Mouse (Mus musculus): Measurements from ENCODE around the gene Ahnak2. TPM values are rescaled to one million over a fixed set of nuclear protein-coding genes. Genes with fewer than 3 reads are reported as not detected.
A peak's percentile ranks its signal among the peaks of the same experiment; 100 is the strongest.
"Not testable (repeated sequence)": the region's sequence is repeated elsewhere in the genome, so short reads cannot be mapped to it uniquely, and the experiment has no call there.

Ahnak2 gene
- 0.84 and 1.4 TPM in 2 replicates for polyA plus RNA-seq (2015; fragmentation: Nextera tagmentation; extraction: Ambion mirVana)

GRCm38 (mm10) chr12:112801864-112802846 lies at the start of gene Ahnak2:
Gene Ahnak2 (minus strand): TSS chr12:112802657.
- H3K9ac ChIP-seq (ENCODE audit: low read length) = peak within 1 kb of the TSS; percentile 49; the same call in 1 of the 2 replicates
- H3K4me1 ChIP-seq (replicated peaks; ENCODE audit: control insufficient read depth, insufficient read depth, low read length) = peaks cover 33% of the 10 kb centered on the region
- no peaks in the 10 kb centered on the region for H3K9me3 ChIP-seq (ENCODE audit: control insufficient read depth, low read length)
- no peak within 1 kb of the TSS for H3K27ac ChIP-seq (ENCODE audit: low read length)
- H3K27me3 ChIP-seq (ENCODE audit: control insufficient read depth, insufficient read depth, low read depth, low read length) = peaks cover 26% of the 10 kb centered on the region
- no peaks in the 10 kb centered on the region for H3K36me3 ChIP-seq (ENCODE audit: control insufficient read depth, insufficient read depth, low read length)
- peak within 1 kb of the TSS; percentile 98 for H3K4me2 ChIP-seq (ENCODE audit: low read depth, low read length)
- ATAC-seq (ENCODE audit: low read depth) = peak; percentile 51
- peak within 1 kb of the TSS; percentile 55 for H3K4me3 ChIP-seq (ENCODE audit: low read length)
- 3% methylated on average over 48 of the region's 69 CpGs for WGBS

- Histone ChIP-seq H3K9ac (ENCODE audit: low read length) (no peak overlapping the region), H3K27ac (ENCODE audit: low read length) (no peak overlapping the region), H3K4me1 (replicated peaks; ENCODE audit: control insufficient read depth, insufficient read depth, low read length) (no peaks in the 10 kb centered on the region), H3K4me2 (ENCODE audit: low read depth, low read length) (no peak overlapping the region), H3K9me3 (ENCODE audit: control insufficient read depth, low read length) (no peaks in the 10 kb centered on the region), H3K27me3 (ENCODE audit: control insufficient read depth, insufficient read depth, low read depth, low read length) (no peaks in the 10 kb centered on the region), H3K36me3 (ENCODE audit: control insufficient read depth, insufficient read depth, low read length) (no peaks in the 10 kb centered on the region), H3K4me3 (ENCODE audit: low read length) (no peak overlapping the region)
- 20% methylated on average over 7 of the region's 8 CpGs for WGBS
- no peak for ATAC-seq (ENCODE audit: low read depth)
These were observed 48.7 kb upstream of the Ahnak2 start for GRCm38 (mm10) chr12:112851116-112851515.

GRCm38 (mm10) chr12:112850344-112850743 lies 47.9 kb upstream of the Ahnak2 start:
- WGBS = 83% methylated on average over 9 of the region's 9 CpGs
- Histone ChIP-seq H3K9ac (ENCODE audit: low read length) (no peak overlapping the region), H3K36me3 (ENCODE audit: control insufficient read depth, insufficient read depth, low read length) (no peaks in the 10 kb centered on the region), H3K4me3 (ENCODE audit: low read length) (no peak overlapping the region), H3K27ac (ENCODE audit: low read length) (no peak overlapping the region), H3K27me3 (ENCODE audit: control insufficient read depth, insufficient read depth, low read depth, low read length) (no peaks in the 10 kb centered on the region), H3K4me2 (ENCODE audit: low read depth, low read length) (no peak overlapping the region), H3K4me1 (replicated peaks; ENCODE audit: control insufficient read depth, insufficient read depth, low read length) (no peaks in the 10 kb centered on the region), H3K9me3 (ENCODE audit: control insufficient read depth, low read length) (no peaks in the 10 kb centered on the region)
- no peak for ATAC-seq (ENCODE audit: low read depth)

GRCm38 (mm10) chr12:112849235-112850022 lies 47.0 kb upstream of the Ahnak2 start:
- H3K27ac ChIP-seq (ENCODE audit: low read length) = no peak overlapping the region
- no peaks in the 10 kb centered on the region for H3K36me3 ChIP-seq (ENCODE audit: control insufficient read depth, insufficient read depth, low read length)
- H3K4me1 ChIP-seq (replicated peaks; ENCODE audit: control insufficient read depth, insufficient read depth, low read length) = no peaks in the 10 kb centered on the region
- no peak overlapping the region for H3K4me2 ChIP-seq (ENCODE audit: low read depth, low read length)
- no peak overlapping the region for H3K4me3 ChIP-seq (ENCODE audit: low read length)
- ATAC-seq (ENCODE audit: low read depth) = no peak
- H3K9ac ChIP-seq (ENCODE audit: low read length) = no peak overlapping the region
- H3K9me3 ChIP-seq (ENCODE audit: control insufficient read depth, low read length) = no peaks in the 10 kb centered on the region
- no peaks in the 10 kb centered on the region for H3K27me3 ChIP-seq (ENCODE audit: control insufficient read depth, insufficient read depth, low read depth, low read length)
- 66% methylated on average over 11 of the region's 11 CpGs for WGBS

GRCm38 (mm10) chr12:112847880-112848279 lies 45.4 kb upstream of the Ahnak2 start:
- H3K27me3 ChIP-seq (ENCODE audit: control insufficient read depth, insufficient read depth, low read depth, low read length) = no peaks in the 10 kb centered on the region; the same call in 1 of the 2 replicates
- WGBS = 97% methylated on average over 2 of the region's 2 CpGs
- no peak overlapping the region for H3K4me2 ChIP-seq (ENCODE audit: low read depth, low read length)
- ATAC-seq (ENCODE audit: low read depth) = no peak
- no peak overlapping the region for H3K4me3 ChIP-seq (ENCODE audit: low read length)
- no peaks in the 10 kb centered on the region for H3K4me1 ChIP-seq (replicated peaks; ENCODE audit: control insufficient read depth, insufficient read depth, low read length)
- no peak overlapping the region for H3K27ac ChIP-seq (ENCODE audit: low read length)
- H3K36me3 ChIP-seq (ENCODE audit: control insufficient read depth, insufficient read depth, low read length) = no peaks in the 10 kb centered on the region
- H3K9ac ChIP-seq (ENCODE audit: low read length) = no peak overlapping the region
- H3K9me3 ChIP-seq (ENCODE audit: control insufficient read depth, low read length) = no peaks in the 10 kb centered on the region

- H3K27me3 ChIP-seq (ENCODE audit: control insufficient read depth, insufficient read depth, low read depth, low read length) = no peaks in the 10 kb centered on the region; the same call in 1 of the 2 replicates
- H3K4me2 ChIP-seq (ENCODE audit: low read depth, low read length) = no peak overlapping the region
- H3K9ac ChIP-seq (ENCODE audit: low read length) = no peak overlapping the region
- 20% methylated on average over 3 of the region's 3 CpGs for WGBS
- H3K9me3 ChIP-seq (ENCODE audit: control insufficient read depth, low read length) = no peaks in the 10 kb centered on the region
- no peak overlapping the region for H3K4me3 ChIP-seq (ENCODE audit: low read length)
- H3K27ac ChIP-seq (ENCODE audit: low read length) = no peak overlapping the region
- peak; percentile 82 for ATAC-seq (ENCODE audit: low read depth)
- no peaks in the 10 kb centered on the region for H3K4me1 ChIP-seq (replicated peaks; ENCODE audit: control insufficient read depth, insufficient read depth, low read length)
- no peaks in the 10 kb centered on the region for H3K36me3 ChIP-seq (ENCODE audit: control insufficient read depth, insufficient read depth, low read length)
These were observed 41.3 kb upstream of the Ahnak2 start for GRCm38 (mm10) chr12:112843803-112844202.

- not testable (repeated sequence) for H3K36me3 ChIP-seq (ENCODE audit: control insufficient read depth, insufficient read depth, low read length)
- 57% methylated on average over 2 of the region's 2 CpGs for WGBS
These were observed 39.7 kb upstream of the Ahnak2 start for GRCm38 (mm10) chr12:112842128-112842527.

GRCm38 (mm10) chr12:112841338-112841892 lies 39.0 kb upstream of the Ahnak2 start:
- not testable (repeated sequence) for H3K27me3 ChIP-seq (ENCODE audit: control insufficient read depth, insufficient read depth, low read depth, low read length); H3K4me1 ChIP-seq (replicated peaks; ENCODE audit: control insufficient read depth, insufficient read depth, low read length); H3K27ac ChIP-seq (ENCODE audit: low read length); H3K9me3 ChIP-seq (ENCODE audit: control insufficient read depth, low read length); ATAC-seq (ENCODE audit: low read depth); H3K36me3 ChIP-seq (ENCODE audit: control insufficient read depth, insufficient read depth, low read length); H3K9ac ChIP-seq (ENCODE audit: low read length); H3K4me3 ChIP-seq (ENCODE audit: low read length); H3K4me2 ChIP-seq (ENCODE audit: low read depth, low read length)
- 65% methylated on average over 4 of the region's 4 CpGs for WGBS

More at GRCm38 (mm10) chr12:112842128-112842527, 39.7 kb upstream of the Ahnak2 start:
- ATAC-seq (ENCODE audit: low read depth); H3K4me1 ChIP-seq (replicated peaks; ENCODE audit: control insufficient read depth, insufficient read depth, low read length); H3K27ac ChIP-seq (ENCODE audit: low read length); H3K4me3 ChIP-seq (ENCODE audit: low read length); H3K9ac ChIP-seq (ENCODE audit: low read length); H3K4me2 ChIP-seq (ENCODE audit: low read depth, low read length); H3K9me3 ChIP-seq (ENCODE audit: control insufficient read depth, low read length); H3K27me3 ChIP-seq (ENCODE audit: control insufficient read depth, insufficient read depth, low read depth, low read length): not testable (repeated sequence)
